Mouse (Mus musculus): Measurements from ENCODE around the gene Adra1b. TPM values are rescaled to one million over a fixed set of nuclear protein-coding genes. Genes with fewer than 3 reads are reported as not detected.

Adra1b gene
- total and polyA plus RNA-seq, 3 experiments = not detected

DNA sequence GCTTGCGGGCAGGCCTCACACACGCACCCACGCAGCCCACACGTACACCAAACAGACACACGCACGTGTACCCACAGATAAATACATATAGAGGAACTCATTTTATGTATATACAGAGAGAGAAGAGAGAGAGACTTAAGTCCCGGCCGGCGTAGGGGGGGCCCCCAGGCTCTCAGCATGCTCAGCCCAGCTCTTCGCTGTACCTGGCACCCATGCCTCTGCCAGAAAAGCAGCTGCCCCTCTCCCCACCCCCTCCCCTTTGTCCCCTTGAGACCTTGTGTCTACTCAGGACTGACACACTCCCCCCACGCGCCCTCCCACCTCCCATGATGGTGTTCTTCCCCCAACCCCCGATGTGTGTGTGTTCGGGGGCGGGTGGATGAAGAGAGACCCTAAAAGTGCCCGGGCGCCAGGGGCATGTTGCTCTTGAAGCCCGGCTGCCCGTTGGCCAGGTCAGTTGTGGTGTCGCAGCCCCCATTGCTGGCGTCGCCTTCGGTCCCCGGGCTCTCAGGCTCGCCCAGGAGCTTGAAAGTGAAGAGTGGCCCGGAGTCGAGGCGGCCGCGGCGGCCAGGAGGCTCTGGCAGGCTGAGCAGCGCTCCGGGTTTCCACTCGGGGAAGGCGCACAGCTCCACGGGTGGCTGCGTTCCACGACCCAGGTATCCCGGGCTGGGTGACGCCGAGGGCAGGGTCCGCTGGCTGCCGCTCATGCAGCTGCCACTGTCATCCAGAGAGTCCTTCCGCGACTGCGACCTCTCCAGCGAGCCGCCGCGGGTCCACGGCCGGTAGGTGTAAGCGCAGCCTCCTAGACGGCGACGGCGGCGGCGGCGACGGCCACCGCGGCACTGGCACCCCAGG is 125.3 kb downstream of the Adra1b start:
- no peaks in the 10 kb centered on the region for H3K4me1 ChIP-seq (ENCODE audit: control insufficient read depth in 1 of 2, insufficient read depth in 2 of 2, low read length in 2 of 2)
- no peak overlapping the region for H3K9ac ChIP-seq (ENCODE audit: control insufficient read depth, low read depth, low read length, poor library complexity, severe bottlenecking)
- peaks cover 4 to 5% of the 10 kb centered on the region in 2 experiments for H3K27me3 ChIP-seq (ENCODE audit: control insufficient read depth in 1 of 2, insufficient read depth in 2 of 2, low read length in 2 of 2)
- H3K9me3 ChIP-seq (replicated peaks; ENCODE audit: insufficient read depth, low read length) = no peaks in the 10 kb centered on the region
- H3K36me3 ChIP-seq (ENCODE audit: control insufficient read depth in 1 of 2, insufficient read depth in 2 of 2, low read length in 2 of 2) = no peaks in the 10 kb centered on the region
- H3K27ac ChIP-seq (ENCODE audit: control insufficient read depth, low read depth, low read length) = no peak overlapping the region
- no peaks in the 10 kb centered on the region for H3K79me2 ChIP-seq (ENCODE audit: control insufficient read depth, insufficient read depth, low read length, poor library complexity)
- H3K4me3 ChIP-seq (ENCODE audit: control insufficient read depth in 1 of 2, insufficient read depth in 1 of 2, low read depth in 2 of 2, low read length in 2 of 2) = no peak overlapping the region
- DNase-seq (ENCODE audit: low read depth, low spot score) = no peak
- TF ChIP-seq HCFC1 (IDR thresholded peaks at IDR 0.05; ENCODE audit: low read depth, low read length) = no peak
- TF ChIP-seq NELFE (IDR thresholded peaks at IDR 0.05; ENCODE audit: low read depth, low read length) = no peak
- TF ChIP-seq TBP (IDR thresholded peaks at IDR 0.05; ENCODE audit: low read depth, low read length) = no peak
- no peak for TF ChIP-seq RCOR1 (IDR thresholded peaks at IDR 0.05; ENCODE audit: low read depth, low read length)
- TF ChIP-seq JUND (IDR thresholded peaks at IDR 0.05; ENCODE audit: low read depth, low read length) = no peak
- TF ChIP-seq CHD1 (IDR thresholded peaks at IDR 0.05; ENCODE audit: low read depth, low read length) = no peak
- no peak for TF ChIP-seq POLR2A (IDR thresholded peaks at IDR 0.05; ENCODE audit: control insufficient read depth in 1 of 2, insufficient read depth in 1 of 2, low read depth in 1 of 2, low read length in 2 of 2, poor library complexity in 1 of 2)
- no peak for TF ChIP-seq MYC (IDR thresholded peaks at IDR 0.05; ENCODE audit: low read depth, low read length)
- no peak for TF ChIP-seq MEF2A (IDR thresholded peaks at IDR 0.05; ENCODE audit: extremely low read depth, insufficient replicate concordance, low read depth, low read length, poor library complexity, severe bottlenecking)
- no peak for TF ChIP-seq BHLHE40 (IDR thresholded peaks at IDR 0.05; ENCODE audit: borderline replicate concordance, low read depth, low read length)
- TF ChIP-seq ETS1 (IDR thresholded peaks at IDR 0.05; ENCODE audit: low read depth, low read length) = no peak
- no peak for TF ChIP-seq KAT2A (conservative IDR thresholded peaks at IDR 0.05; ENCODE audit: low read depth, low read length)
- TF ChIP-seq UBTF (IDR thresholded peaks at IDR 0.05; ENCODE audit: borderline replicate concordance, insufficient read depth, low read depth, low read length) = no peak

DNA sequence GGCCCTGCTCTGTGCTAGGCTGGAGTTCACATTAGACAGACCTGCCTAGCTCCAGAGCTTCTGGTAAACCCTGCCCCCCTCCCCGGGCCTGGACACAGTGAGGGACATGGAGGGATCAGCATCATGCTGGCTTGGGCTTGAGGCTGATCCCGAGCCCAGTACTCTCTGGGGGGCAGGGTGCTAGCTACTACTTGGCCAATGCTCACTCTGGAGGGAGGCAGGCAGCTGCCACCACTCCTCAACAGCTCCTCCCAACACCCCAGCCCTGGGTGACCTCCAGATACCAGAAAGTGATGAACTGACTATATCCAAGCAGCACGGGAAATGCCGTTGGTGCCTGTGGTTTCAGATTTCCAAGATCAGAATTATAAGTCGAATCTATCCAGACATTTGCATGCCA is 127.3 kb downstream of the Adra1b start:
- H3K79me2 ChIP-seq (ENCODE audit: control insufficient read depth, insufficient read depth, low read length, poor library complexity) = no peaks in the 10 kb centered on the region
- no peak for DNase-seq (ENCODE audit: low read depth, low spot score)
- no peaks in the 10 kb centered on the region for H3K4me1 ChIP-seq (ENCODE audit: control insufficient read depth in 1 of 2, insufficient read depth in 2 of 2, low read length in 2 of 2)
- H3K9me3 ChIP-seq (replicated peaks; ENCODE audit: insufficient read depth, low read length) = no peaks in the 10 kb centered on the region
- no peaks in the 10 kb centered on the region for H3K36me3 ChIP-seq (ENCODE audit: control insufficient read depth in 1 of 2, insufficient read depth in 2 of 2, low read length in 2 of 2)
- no peak overlapping the region for H3K4me3 ChIP-seq (ENCODE audit: control insufficient read depth in 1 of 2, insufficient read depth in 1 of 2, low read depth in 2 of 2, low read length in 2 of 2)
- no peak overlapping the region for H3K27ac ChIP-seq (ENCODE audit: control insufficient read depth, low read depth, low read length)
- TF ChIP-seq ZKSCAN1 (IDR thresholded peaks at IDR 0.05; ENCODE audit: low read depth, low read length) (no peak), JUND (IDR thresholded peaks at IDR 0.05; ENCODE audit: low read depth, low read length) (no peak), USF1 (IDR thresholded peaks at IDR 0.05; ENCODE audit: low read depth, low read length) (no peak), ELF1 (IDR thresholded peaks at IDR 0.05; ENCODE audit: low read depth, low read length) (no peak), UBTF (IDR thresholded peaks at IDR 0.05; ENCODE audit: borderline replicate concordance, insufficient read depth, low read depth, low read length) (no peak), TAL1 (IDR thresholded peaks at IDR 0.05; ENCODE audit: low read length) (no peak), ZC3H11A (IDR thresholded peaks at IDR 0.05; ENCODE audit: low read depth, low read length) (no peak), ZNF384 (IDR thresholded peaks at IDR 0.05; ENCODE audit: low read depth, low read length) (no peak)
- peaks cover 4 to 5% of the 10 kb centered on the region in 2 experiments for H3K27me3 ChIP-seq (ENCODE audit: control insufficient read depth in 1 of 2, insufficient read depth in 2 of 2, low read length in 2 of 2)
- no peak overlapping the region for H3K9ac ChIP-seq (ENCODE audit: control insufficient read depth, low read depth, low read length, poor library complexity, severe bottlenecking)

All from MEL (cell line).